Mouse (Mus musculus) heart, postnatal 0 days (tissue): Measurements from ENCODE around the gene Upk1b.

ENCODE experiments used
- CTCF ChIP-seq: IDR thresholded peaks from 2 replicates; pipeline ENCODE4 v1.5.1; 2016; ENCODE audit warnings: antibody characterized with exemption, control low read depth, low read depth
- EP300 ChIP-seq: IDR thresholded peaks from 2 replicates; pipeline ENCODE4 v1.6.1; 2016; ENCODE audit warnings: antibody characterized with exemption, low read depth

GRCm38 (mm10) chr16:38730921-38731320, 69.2 kb downstream of the Upk1b start:
- TF ChIP-seq CTCF (no peak), EP300 (no peak)
